Mouse (Mus musculus): ENCODE data around the gene Gm49361. TPM values are rescaled to one million over a fixed set of nuclear protein-coding genes. Genes with fewer than 3 reads are reported as not detected.

Gene Gm49361
- polyA plus RNA-seq (2015; fragmentation: Illumina TruSeq; extraction: RNeasy Lipid Tissue Mini Kit (QIAGEN cat#74804); ENCODE audit: insufficient read depth, low read depth, low replicate concordance), result not detected

DNA sequence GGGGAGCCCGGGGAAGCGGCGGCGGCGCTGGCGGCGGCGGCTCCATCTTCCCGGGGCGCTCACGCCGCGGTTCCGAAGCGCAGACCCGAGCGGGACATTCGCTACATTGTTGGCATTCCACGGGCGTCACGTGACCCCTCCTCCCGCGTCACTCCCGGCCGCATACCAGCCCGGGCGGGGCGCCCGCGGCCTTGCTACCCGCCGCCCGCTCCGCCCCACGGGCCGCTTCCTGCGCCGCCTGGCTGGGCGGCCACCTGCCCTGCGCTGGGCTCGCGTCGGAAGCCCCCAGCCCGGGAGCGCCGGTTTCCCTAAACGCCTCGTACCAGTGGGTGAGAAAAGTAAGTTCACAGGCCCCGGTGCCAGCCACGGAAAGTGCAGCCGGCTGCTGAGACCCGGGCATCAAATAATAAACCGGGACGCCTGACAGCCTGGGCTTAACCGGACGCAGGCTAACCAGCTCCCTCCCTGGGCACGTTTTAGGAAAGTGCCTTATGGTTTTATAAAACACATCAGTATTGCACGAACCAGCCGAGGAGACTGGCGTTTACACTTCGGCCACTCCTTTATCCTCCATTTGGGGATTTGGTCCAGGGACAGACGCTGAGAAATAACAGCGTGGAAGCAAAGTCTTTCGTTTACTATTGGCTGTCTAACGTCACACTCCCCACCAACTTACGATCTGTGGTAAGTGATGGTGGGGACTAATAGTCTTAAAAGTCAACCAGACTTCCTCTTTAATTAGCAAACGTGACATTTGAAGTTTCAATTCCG, at the start of gene Gm49361:
Gene Gm49361 (minus strand): TSS at position 103 of the 771 bp plus-strand sequence.

DNA sequence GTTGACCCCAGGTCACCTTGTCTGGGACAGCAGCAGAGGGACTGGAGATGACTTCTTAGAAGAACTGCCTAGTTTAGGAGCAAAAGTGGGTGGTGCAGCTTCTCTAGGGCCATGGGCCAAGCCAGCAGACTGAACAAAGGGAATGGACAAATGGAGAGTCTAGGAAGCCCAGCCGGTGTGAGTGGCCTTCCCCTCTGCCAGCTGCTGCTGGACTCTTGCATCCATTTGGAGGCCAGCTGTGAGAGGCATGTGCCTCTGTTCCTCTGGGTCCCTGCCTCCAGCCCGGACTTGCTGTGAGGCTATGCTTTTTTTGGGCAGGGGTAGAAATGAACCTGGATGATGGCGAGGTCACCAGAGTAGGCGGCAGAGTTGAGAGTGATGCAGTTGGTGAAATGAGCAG, 12.3 kb upstream of the Gm49361 start, which contains the start of gene Lats2:
Gene Lats2 (minus strand): TSS at position 152 of the 400 bp plus-strand sequence.

DNA sequence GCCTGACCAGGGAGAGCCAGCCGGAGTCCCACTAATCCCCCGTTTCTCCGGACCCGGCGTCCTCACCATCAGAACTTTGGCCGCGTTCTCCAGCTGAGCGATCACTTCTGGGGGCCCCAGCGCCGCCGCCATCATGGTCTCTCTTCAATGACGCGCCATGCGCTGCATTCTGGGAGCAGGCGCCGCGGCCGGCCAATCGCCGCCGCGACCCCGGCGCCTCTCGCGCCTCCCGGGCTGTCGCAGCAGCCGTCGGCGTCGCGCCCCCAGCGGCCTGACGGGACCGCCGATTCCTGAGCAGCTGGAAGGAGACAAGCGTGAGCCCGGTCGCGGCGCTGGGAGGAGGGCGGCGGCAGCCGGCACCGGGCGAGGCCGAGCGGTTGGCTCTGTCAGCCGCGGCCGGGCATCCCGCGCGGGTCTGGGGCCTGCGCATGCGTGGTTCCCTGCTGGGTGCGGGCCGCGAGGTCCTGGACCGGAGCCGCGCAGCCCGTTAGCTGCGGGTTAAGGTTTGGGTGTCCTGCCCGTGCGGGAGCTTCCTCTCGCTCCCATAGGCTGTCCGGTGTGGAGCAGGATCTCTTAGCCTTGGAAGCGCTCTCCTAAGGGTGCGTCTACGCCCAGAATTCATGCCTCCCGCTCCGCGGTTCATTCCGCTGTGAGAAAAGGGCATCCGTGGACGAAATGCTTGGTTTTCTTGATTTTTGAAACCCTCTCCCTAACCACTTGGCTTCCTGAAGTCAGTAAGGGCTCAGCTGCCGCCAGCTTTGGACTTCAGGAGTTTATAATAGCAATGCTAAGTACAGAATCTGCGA, 80.9 kb downstream of the Gm49361 start, which contains the start of gene Xpo4:
Gene Xpo4 (minus strand): TSS at position 609 of the 806 bp plus-strand sequence.

Other genes with a start within 250 kb of the Gm49361 start
- gene Il17d, start 221.3 kb downstream of the Gm49361 start, polyA plus RNA-seq (2015; fragmentation: Illumina TruSeq; extraction: RNeasy Lipid Tissue Mini Kit (QIAGEN cat#74804); ENCODE audit: insufficient read depth, low read depth, low replicate concordance), result 1.8 TPM
- gene Eef1akmt1, start 174.5 kb downstream of the Gm49361 start, polyA plus RNA-seq (2015; fragmentation: Illumina TruSeq; extraction: RNeasy Lipid Tissue Mini Kit (QIAGEN cat#74804); ENCODE audit: insufficient read depth, low read depth, low replicate concordance), result 4.7 TPM
- gene Xpo4, start 80.7 kb downstream of the Gm49361 start, polyA plus RNA-seq (2015; fragmentation: Illumina TruSeq; extraction: RNeasy Lipid Tissue Mini Kit (QIAGEN cat#74804); ENCODE audit: insufficient read depth, low read depth, low replicate concordance), result 2.2 TPM
- 7.6 TPM for gene Lats2, start 12.3 kb upstream of the Gm49361 start, polyA plus RNA-seq (2015; fragmentation: Illumina TruSeq; extraction: RNeasy Lipid Tissue Mini Kit (QIAGEN cat#74804); ENCODE audit: insufficient read depth, low read depth, low replicate concordance)
- 39.0 TPM for gene Sap18, start 52.1 kb upstream of the Gm49361 start, polyA plus RNA-seq (2015; fragmentation: Illumina TruSeq; extraction: RNeasy Lipid Tissue Mini Kit (QIAGEN cat#74804); ENCODE audit: insufficient read depth, low read depth, low replicate concordance)
- not detected for gene Ska3, start 80.1 kb upstream of the Gm49361 start, polyA plus RNA-seq (2015; fragmentation: Illumina TruSeq; extraction: RNeasy Lipid Tissue Mini Kit (QIAGEN cat#74804); ENCODE audit: insufficient read depth, low read depth, low replicate concordance)
- 12.5 TPM for gene Mrpl57, start 80.1 kb upstream of the Gm49361 start, polyA plus RNA-seq (2015; fragmentation: Illumina TruSeq; extraction: RNeasy Lipid Tissue Mini Kit (QIAGEN cat#74804); ENCODE audit: insufficient read depth, low read depth, low replicate concordance)
- gene Zdhhc20, start 144.2 kb upstream of the Gm49361 start, polyA plus RNA-seq (2015; fragmentation: Illumina TruSeq; extraction: RNeasy Lipid Tissue Mini Kit (QIAGEN cat#74804); ENCODE audit: insufficient read depth, low read depth, low replicate concordance), result 4.4 TPM

All from pancreas, adult 10 weeks (tissue).